Mouse (Mus musculus) liver, postnatal 0 days (tissue): Measurements from ENCODE around the gene Gpr68.

ENCODE experiments used
- CTCF ChIP-seq: sonication (generic); IDR thresholded peaks from 2 replicates; pipeline ENCODE4 v1.5.1; 2016; ENCODE audit warnings: antibody characterized with exemption, low read depth
- EP300 ChIP-seq: IDR thresholded peaks from 2 replicates; pipeline ENCODE4 v1.6.1; 2016; ENCODE audit warnings: antibody characterized with exemption, low read depth, mild to moderate bottlenecking

DNA sequence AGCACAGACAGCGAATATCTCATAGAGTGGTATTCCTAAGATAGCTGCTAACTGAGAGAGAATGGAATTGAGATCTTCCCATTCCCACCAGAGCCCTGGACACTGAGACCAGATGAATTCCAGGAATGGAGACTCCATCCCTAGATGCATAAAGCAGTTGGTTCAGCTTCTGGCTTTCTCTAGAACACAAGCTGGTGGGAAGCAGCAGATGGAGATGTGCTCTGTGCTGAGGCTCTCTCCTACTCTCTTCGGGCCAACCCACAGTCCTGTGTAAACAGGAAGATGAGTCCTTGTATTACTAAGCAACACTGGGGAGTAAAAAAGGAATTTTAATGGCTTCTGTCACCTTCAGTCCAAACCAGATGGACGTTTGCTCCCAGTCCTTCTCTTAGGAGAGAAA, 32.4 kb downstream of the Gpr68 start:
- no peak for TF ChIP-seq EP300
- no peak for TF ChIP-seq CTCF
